Comparison of ENCODE assay signal across 4 mouse cellular contexts in the genomic region with DNA sequence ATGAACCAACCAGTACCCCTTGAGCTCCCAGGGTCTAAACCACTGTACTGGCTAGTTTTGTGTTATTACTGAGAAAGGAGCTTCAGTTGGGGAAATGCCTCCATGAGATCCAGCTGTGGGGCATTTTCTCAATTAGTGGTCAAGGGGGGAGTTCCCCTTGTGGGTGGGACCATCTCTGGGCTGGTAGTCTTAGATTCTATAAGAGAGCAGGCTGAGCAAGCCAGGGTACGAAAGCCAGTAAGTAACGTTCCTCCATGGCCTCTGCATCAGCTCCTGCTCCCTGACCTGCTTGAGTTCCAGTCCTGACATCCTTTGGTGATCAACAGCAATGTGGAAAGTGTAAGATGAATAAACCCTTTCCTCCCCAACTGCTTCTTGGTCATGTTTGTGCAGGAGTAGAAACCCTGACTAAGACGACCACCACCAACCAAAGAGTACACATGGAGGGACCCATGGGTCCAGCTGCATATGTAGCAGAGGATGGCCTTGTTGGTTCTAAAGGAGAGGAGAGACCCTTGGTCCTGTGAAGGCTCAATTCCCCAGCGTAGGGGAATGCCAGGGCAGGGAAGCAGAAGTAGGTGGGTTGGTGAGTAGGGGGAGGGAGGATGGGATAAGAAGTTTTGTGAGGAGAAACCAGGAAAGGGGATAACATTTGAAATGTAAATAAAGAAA. TPM values are rescaled to one million over a fixed set of nuclear protein-coding genes. Genes with fewer than 3 reads are reported as not detected.
DNase-seq lines count a peak whose midpoint lies in the region; TF ChIP-seq lines count a peak whose summit lies in the region.
"Not testable (repeated sequence)": the region's sequence is repeated elsewhere in the genome, so short reads cannot be mapped to it uniquely, and the experiment has no call there.

No protein-coding gene starts in this region.

- peak overlapping the region; percentile 43 to 65 (median 50) for H3K4me3 ChIP-seq in CH12.LX (replicated peaks in 1 of 3; ENCODE audit: low read depth in 2 of 3, low read length in 2 of 3, poor library complexity in 1 of 3)
- not testable (repeated sequence) for H3K4me3 ChIP-seq in heart, embryonic 10.5 days; limb, embryonic 10.5 days

- peak; percentile 47; the same call in 1 of the 2 replicates for TF ChIP-seq POLR2A in CH12.LX (IDR thresholded peaks at IDR 0.05; ENCODE audit: low read depth, low read length)

- H3K36me3 ChIP-seq in CH12.LX (replicated peaks in 1 of 2; ENCODE audit: control insufficient read depth in 1 of 2, insufficient read depth in 1 of 2, low read length in 1 of 2); heart, embryonic 10.5 days; limb, embryonic 10.5 days: not testable (repeated sequence)

- H3K4me2 ChIP-seq in CH12.LX (ENCODE audit: insufficient read depth, low read depth, poor library complexity, severe bottlenecking), result peak overlapping the region; percentile 78

- H3K9ac ChIP-seq in CH12.LX (ENCODE audit: insufficient read depth, low read depth), result peak overlapping the region; percentile 45; the same call in 1 of the 2 replicates

- peak overlapping the region; percentile 90 for H3K27ac ChIP-seq in CH12.LX (ENCODE audit: insufficient read depth, low read depth)
- not testable (repeated sequence) for H3K27ac ChIP-seq in heart, embryonic 10.5 days; limb, embryonic 10.5 days

- 84% methylated on average over 4 of the region's 4 CpGs for WGBS in heart, embryonic 10.5 days
- 88% methylated on average over 4 of the region's 4 CpGs for WGBS in limb, embryonic 10.5 days

- not testable (repeated sequence) for H3K27me3 ChIP-seq in CH12.LX (replicated peaks); heart, embryonic 10.5 days (ENCODE audit: insufficient read depth, poor library complexity, severe bottlenecking)
- H3K27me3 ChIP-seq in limb, embryonic 10.5 days (ENCODE audit: low read depth, poor library complexity, severe bottlenecking), result peaks cover 26% of the 10 kb centered on the region

- DNase-seq in CH12.LX (ENCODE audit: extremely low read depth), result not testable (repeated sequence)
- DNase-seq in heart, adult 11 months, result peak; percentile 63
- DNase-seq in heart, embryonic 10.5 days (ENCODE audit: low spot score), result peak; percentile 52
- peak; percentile 14 for DNase-seq in limb, embryonic 10.5 days (ENCODE audit: low spot score)

- not testable (repeated sequence) for TF ChIP-seq RAD21 in CH12.LX (IDR thresholded peaks at IDR 0.05; ENCODE audit: low read depth, low read length)

- not testable (repeated sequence) for TF ChIP-seq CTCF in CH12.LX (conservative IDR thresholded peaks at IDR 0.05 in 1 of 2, IDR thresholded peaks at IDR 0.05 in 1 of 2; ENCODE audit: low read depth in 2 of 2, low read length in 2 of 2)

- not testable (repeated sequence) for H3K79me2 ChIP-seq in CH12.LX (replicated peaks; ENCODE audit: control insufficient read depth, extremely low read depth, insufficient read depth, poor library complexity, severe bottlenecking)

- peaks cover 0 to 31% of the 10 kb centered on the region in 2 experiments; a peak in 3 of 4 replicates for H3K4me1 ChIP-seq in CH12.LX (ENCODE audit: control insufficient read depth in 1 of 2, insufficient read depth in 2 of 2)
- H3K4me1 ChIP-seq in heart, embryonic 10.5 days, result not testable (repeated sequence)
- H3K4me1 ChIP-seq in limb, embryonic 10.5 days, result peaks cover 17% of the 10 kb centered on the region

- not testable (repeated sequence) for H3K9me3 ChIP-seq in CH12.LX (replicated peaks; ENCODE audit: low read length); heart, embryonic 10.5 days; limb, embryonic 10.5 days (replicated peaks)

- in situ Hi-C loops in CH12.LX (cut with MboI; ENCODE audit: low pct_ligation_motif_present, low pct_unique_long_range_greater_than_20kb, low sequenced_read_pairs), result loop anchor here (10.0 kb wide), 1 partner anchor 97 kb away; no protein-coding TSS in a partner anchor

- dilution Hi-C loops in CH12.LX (cut with MboI; ENCODE audit: extremely low pct_ligation_motif_present, extremely low pct_unique_long_range_greater_than_20kb, low sequenced_read_pairs), result not testable (repeated sequence)

- TF ChIP-seq EP300 in CH12.LX (IDR thresholded peaks at IDR 0.05; ENCODE audit: low read length), result peak; percentile 35

TF ChIP-seq in CH12.LX, 34 proteins besides CTCF, POLR2A, EP300 and RAD21:
- 0 out of 2 replicates have a peak, but pooled peaks have one; percentile 51 for TF ChIP-seq MAZ (IDR thresholded peaks at IDR 0.05; ENCODE audit: low read depth, low read length)
- peak; percentile 53; the same call in 1 of the 2 replicates for TF ChIP-seq MXI1 (IDR thresholded peaks at IDR 0.05; ENCODE audit: low read depth, low read length)
- 0 out of 2 replicates have a peak, but pooled peaks have one; percentile 35 for TF ChIP-seq CHD2 (IDR thresholded peaks at IDR 0.05; ENCODE audit: low read length)
- 0 out of 2 replicates have a peak, but pooled peaks have one; percentile 25 for TF ChIP-seq MAX (IDR thresholded peaks at IDR 0.05; ENCODE audit: low read length)
- TF ChIP-seq NELFE (IDR thresholded peaks at IDR 0.05; ENCODE audit: low read depth, low read length), result 0 out of 2 replicates have a peak, but pooled peaks have one; percentile 32
- TF ChIP-seq TCF12 (IDR thresholded peaks at IDR 0.05; ENCODE audit: low read depth, low read length), result peak; percentile 24; the same call in 1 of the 2 replicates
- 0 out of 2 replicates have a peak, but pooled peaks have one; percentile 4 for TF ChIP-seq SIN3A (IDR thresholded peaks at IDR 0.05; ENCODE audit: low read length)
- TF ChIP-seq BHLHE40 (IDR thresholded peaks at IDR 0.05; ENCODE audit: low read depth, low read length), result peak; percentile 16; the same call in 1 of the 2 replicates
- TF ChIP-seq TBP (conservative IDR thresholded peaks at IDR 0.05; ENCODE audit: low read depth, low read length), result peak; percentile 87
- TF ChIP-seq CHD1 (IDR thresholded peaks at IDR 0.05; ENCODE audit: low read depth, low read length), result peak; percentile 25; the same call in 1 of the 2 replicates
- TF ChIP-seq ZMIZ1 (IDR thresholded peaks at IDR 0.05; ENCODE audit: low read depth, low read length), result peak; percentile 78

RNA-seq across cellular contexts. Expression of a gene that starts 25.0 kb away (rescaled TPM):
- total RNA-seq in CH12.LX (2012; rRNA removed) (3.0 and 3.3 TPM in 2 replicates), CH12.LX (2014; rRNA removed) (0.51 and 1.6 TPM in 2 replicates)
- 11.8 and 15.5 TPM in 2 replicates for polyA plus RNA-seq in CH12.LX (2012; ENCODE audit: insufficient read length, low read depth)
- polyA plus RNA-seq in heart, embryonic 10.5 days (2016; fragmentation: Nextera tagmentation; extraction: Ambion mirVana), result 6.1 and 10.9 TPM in 2 replicates
- 19.6 and 22.1 TPM in 2 replicates for polyA plus RNA-seq in limb, embryonic 10.5 days (2016; fragmentation: Nextera tagmentation; extraction: Ambion mirVana)
